Mouse (Mus musculus): ENCODE data around the gene Parva. TPM values are rescaled to one million over a fixed set of nuclear protein-coding genes. Genes with fewer than 3 reads are reported as not detected.

Gene Parva
- polyA plus RNA-seq, 1 experiment from 2014 or later = 80.0 TPM

DNA sequence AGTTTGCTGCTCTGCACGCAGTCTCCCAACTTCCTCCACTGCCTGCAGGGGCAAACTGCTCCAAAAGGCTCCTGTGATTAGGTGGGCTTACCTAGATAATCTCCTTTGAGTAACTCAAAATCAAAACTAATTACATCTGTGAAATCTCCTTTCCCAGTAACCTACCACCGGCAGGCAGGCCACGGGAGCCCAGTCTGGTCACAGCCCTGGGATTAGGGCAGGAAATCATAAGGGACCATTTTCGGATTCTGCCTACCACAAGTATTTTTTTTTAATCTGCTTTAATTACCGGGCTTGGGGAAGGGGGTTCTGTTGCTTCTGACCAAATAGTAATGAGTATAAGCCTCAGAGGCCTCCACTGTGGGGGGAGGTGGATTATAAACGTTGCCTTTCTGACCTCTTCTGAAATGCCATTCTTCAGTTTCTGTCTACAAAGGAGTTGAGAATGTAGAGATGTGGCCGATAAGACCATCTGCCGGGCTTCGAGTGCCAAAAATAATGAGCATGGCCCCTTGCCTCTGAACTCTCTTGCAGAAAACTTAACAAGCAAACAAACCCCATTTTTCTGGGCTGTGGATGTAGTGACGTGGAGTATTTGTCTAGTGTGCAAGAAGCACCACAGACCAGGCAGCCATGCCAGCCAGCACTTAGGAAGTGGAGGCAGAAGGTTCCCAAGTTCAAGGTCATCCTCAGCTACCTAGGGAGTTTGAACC, 83.2 kb downstream of the Parva start:
- no peaks in the 10 kb centered on the region for H3K9me3 ChIP-seq (ENCODE audit: control insufficient read depth, low read length)
- H3K4me2 ChIP-seq (ENCODE audit: low read depth, low read length) = no peak overlapping the region
- no peaks in the 10 kb centered on the region for H3K27me3 ChIP-seq (replicated peaks; ENCODE audit: control insufficient read depth, insufficient read depth, low read length)
- no peak overlapping the region for H3K9ac ChIP-seq (ENCODE audit: low read depth, low read length)
- 42% methylated on average over 10 of the region's 10 CpGs for WGBS
- no peaks in the 10 kb centered on the region for H3K36me3 ChIP-seq (ENCODE audit: control insufficient read depth, insufficient read depth, low read length)
- no peak for ATAC-seq
- H3K4me3 ChIP-seq (ENCODE audit: low read length) = no peak overlapping the region
- peaks cover 37% of the 10 kb centered on the region for H3K4me1 ChIP-seq (ENCODE audit: control insufficient read depth, insufficient read depth, low read length)
- H3K27ac ChIP-seq (ENCODE audit: low read length) = 0 out of 2 replicates have a peak overlapping the region, but pooled peaks have one; percentile 30

DNA sequence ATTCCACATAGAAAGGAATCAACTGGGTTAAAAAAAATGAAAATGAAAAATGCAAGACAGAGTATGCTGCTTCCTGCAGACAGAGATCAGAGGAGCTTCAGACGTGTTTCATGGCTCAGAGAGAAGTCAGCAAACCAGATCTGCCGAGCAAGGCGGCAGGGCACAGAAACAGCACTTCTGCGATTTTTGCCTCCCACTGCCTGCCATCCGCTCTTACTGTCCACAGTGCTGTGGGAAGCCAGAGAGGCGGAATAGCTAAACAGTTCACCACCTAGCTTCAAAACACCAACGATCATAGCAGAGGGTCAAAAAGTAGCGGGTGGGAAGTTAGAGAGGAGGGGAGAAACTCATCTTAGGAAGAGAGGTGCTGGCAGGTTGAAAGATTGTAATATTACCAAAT, 84.0 kb downstream of the Parva start:
- H3K9ac ChIP-seq (ENCODE audit: low read depth, low read length) = no peak overlapping the region
- no peak overlapping the region for H3K4me3 ChIP-seq (ENCODE audit: low read length)
- ATAC-seq = no peak
- 57% methylated on average over 8 of the region's 8 CpGs for WGBS
- no peaks in the 10 kb centered on the region for H3K36me3 ChIP-seq (ENCODE audit: control insufficient read depth, insufficient read depth, low read length)
- no peak overlapping the region for H3K4me2 ChIP-seq (ENCODE audit: low read depth, low read length)
- H3K27ac ChIP-seq (ENCODE audit: low read length) = peak overlapping the region; percentile 30; the same call in 1 of the 2 replicates
- H3K4me1 ChIP-seq (ENCODE audit: control insufficient read depth, insufficient read depth, low read length) = peaks cover 37% of the 10 kb centered on the region
- H3K27me3 ChIP-seq (replicated peaks; ENCODE audit: control insufficient read depth, insufficient read depth, low read length) = no peaks in the 10 kb centered on the region
- H3K9me3 ChIP-seq (ENCODE audit: control insufficient read depth, low read length) = no peaks in the 10 kb centered on the region

DNA sequence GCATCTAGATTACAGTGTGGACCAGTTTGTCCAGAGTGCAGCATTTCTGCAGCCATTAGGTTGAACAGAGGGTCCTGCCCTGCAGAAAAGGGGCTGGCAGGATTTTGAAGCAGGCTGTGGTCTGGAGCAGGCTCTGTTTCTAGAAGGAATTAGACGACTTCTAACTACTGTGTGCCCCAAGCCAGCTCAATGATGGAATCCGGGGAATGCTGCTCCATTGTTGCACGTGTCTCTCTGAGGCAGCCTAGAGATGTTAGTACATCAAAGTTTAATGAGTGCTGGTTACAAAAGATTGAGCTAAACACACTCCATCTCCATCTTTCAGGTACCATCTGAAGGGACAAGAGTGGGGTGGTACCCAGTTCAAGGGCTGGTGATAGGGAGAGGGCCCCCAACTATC, 85.0 kb downstream of the Parva start:
- Histone ChIP-seq H3K27ac (ENCODE audit: low read length) (no peak overlapping the region), H3K27me3 (replicated peaks; ENCODE audit: control insufficient read depth, insufficient read depth, low read length) (no peaks in the 10 kb centered on the region), H3K4me2 (ENCODE audit: low read depth, low read length) (no peak overlapping the region), H3K36me3 (ENCODE audit: control insufficient read depth, insufficient read depth, low read length) (no peaks in the 10 kb centered on the region), H3K4me3 (ENCODE audit: low read length) (no peak overlapping the region), H3K9me3 (ENCODE audit: control insufficient read depth, low read length) (no peaks in the 10 kb centered on the region), H3K4me1 (ENCODE audit: control insufficient read depth, insufficient read depth, low read length) (peaks cover 37% of the 10 kb centered on the region), H3K9ac (ENCODE audit: low read depth, low read length) (no peak overlapping the region)
- no peak for ATAC-seq
- 33% methylated on average over 3 of the region's 3 CpGs for WGBS

DNA sequence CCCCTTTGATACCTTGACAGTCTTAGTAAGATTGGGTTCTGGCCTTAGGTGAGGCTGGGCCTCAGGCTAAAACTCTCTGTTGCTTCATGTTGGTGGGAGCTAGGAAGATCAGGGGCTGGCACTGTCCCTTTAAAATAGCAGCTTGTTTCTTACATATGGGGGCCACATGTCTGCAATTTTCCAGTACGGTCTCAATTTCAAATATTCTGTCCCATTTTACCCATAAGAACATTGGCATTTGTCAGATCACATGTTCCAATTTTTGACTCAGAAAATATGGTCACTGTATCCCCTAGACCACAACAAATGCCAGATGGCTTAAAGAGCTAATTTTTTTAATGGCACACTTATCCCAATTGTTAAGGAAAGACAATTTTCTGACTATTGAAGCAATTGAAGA, 85.6 kb downstream of the Parva start:
- Histone ChIP-seq H3K9me3 (ENCODE audit: control insufficient read depth, low read length) (no peaks in the 10 kb centered on the region), H3K27ac (ENCODE audit: low read length) (no peak overlapping the region), H3K9ac (ENCODE audit: low read depth, low read length) (no peak overlapping the region), H3K4me2 (ENCODE audit: low read depth, low read length) (no peak overlapping the region), H3K36me3 (ENCODE audit: control insufficient read depth, insufficient read depth, low read length) (no peaks in the 10 kb centered on the region), H3K27me3 (replicated peaks; ENCODE audit: control insufficient read depth, insufficient read depth, low read length) (no peaks in the 10 kb centered on the region), H3K4me3 (ENCODE audit: low read length) (no peak overlapping the region), H3K4me1 (ENCODE audit: control insufficient read depth, insufficient read depth, low read length) (peaks cover 37% of the 10 kb centered on the region)
- 88% methylated on average over 1 of the region's 1 CpGs for WGBS
- ATAC-seq = no peak

DNA sequence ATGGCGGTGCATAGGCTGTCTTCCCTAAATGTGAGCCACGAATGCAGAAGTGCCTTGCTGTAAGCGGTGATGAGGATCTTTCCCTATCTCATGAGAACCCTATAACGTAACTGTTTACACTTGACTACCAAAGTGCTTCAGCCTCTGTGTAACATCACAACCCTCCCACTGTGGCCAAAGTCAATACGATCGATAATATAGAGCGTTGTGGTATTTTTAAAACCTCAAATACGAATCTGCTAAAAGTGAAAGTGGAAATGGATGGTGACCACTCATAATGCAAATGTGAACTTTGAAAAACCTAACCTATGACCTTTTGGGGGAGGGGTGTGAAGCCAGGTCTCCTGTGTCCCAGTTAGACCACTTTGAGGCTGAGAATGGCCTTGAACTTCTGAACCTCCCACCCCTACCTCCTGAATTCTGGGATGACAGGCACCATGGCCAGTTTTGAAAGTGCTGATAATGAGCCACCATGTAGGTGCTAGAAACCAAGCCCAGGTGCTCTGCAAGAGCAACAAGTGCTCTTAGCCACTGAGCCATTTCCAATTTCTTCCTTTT, 87.4 kb downstream of the Parva start:
- no peak overlapping the region for H3K27ac ChIP-seq (ENCODE audit: low read length)
- no peaks in the 10 kb centered on the region for H3K27me3 ChIP-seq (replicated peaks; ENCODE audit: control insufficient read depth, insufficient read depth, low read length)
- no peak overlapping the region for H3K4me2 ChIP-seq (ENCODE audit: low read depth, low read length)
- peaks cover 25% of the 10 kb centered on the region for H3K4me1 ChIP-seq (ENCODE audit: control insufficient read depth, insufficient read depth, low read length)
- no peak for ATAC-seq
- no peak overlapping the region for H3K4me3 ChIP-seq (ENCODE audit: low read length)
- H3K9me3 ChIP-seq (ENCODE audit: control insufficient read depth, low read length) = no peaks in the 10 kb centered on the region
- H3K36me3 ChIP-seq (ENCODE audit: control insufficient read depth, insufficient read depth, low read length) = no peaks in the 10 kb centered on the region
- 83% methylated on average over 8 of the region's 8 CpGs for WGBS
- no peak overlapping the region for H3K9ac ChIP-seq (ENCODE audit: low read depth, low read length)

DNA sequence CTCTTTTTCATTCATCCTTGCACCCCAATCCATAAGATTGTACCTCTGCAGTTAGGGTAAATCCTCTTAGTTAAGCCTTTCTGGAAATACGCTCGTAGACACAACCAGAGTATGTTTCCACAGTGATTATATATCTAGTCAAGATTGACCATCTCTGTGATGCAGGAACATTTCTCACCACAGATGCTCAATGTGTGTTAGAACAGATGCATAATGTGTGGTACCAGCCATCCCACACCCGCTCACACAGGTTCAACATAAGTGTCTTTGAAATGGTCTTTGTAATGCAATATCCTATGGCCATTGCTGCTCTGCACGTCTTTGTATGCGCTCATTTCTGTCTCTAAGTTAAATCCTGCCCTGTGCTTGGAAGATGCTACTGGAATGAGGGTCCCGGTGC, 98.2 kb downstream of the Parva start:
- Histone ChIP-seq H3K36me3 (ENCODE audit: control insufficient read depth, insufficient read depth, low read length) (no peaks in the 10 kb centered on the region), H3K4me1 (ENCODE audit: control insufficient read depth, insufficient read depth, low read length) (peaks cover 11% of the 10 kb centered on the region), H3K4me3 (ENCODE audit: low read length) (no peak overlapping the region), H3K27me3 (replicated peaks; ENCODE audit: control insufficient read depth, insufficient read depth, low read length) (no peaks in the 10 kb centered on the region), H3K9ac (ENCODE audit: low read depth, low read length) (no peak overlapping the region), H3K4me2 (ENCODE audit: low read depth, low read length) (no peak overlapping the region), H3K9me3 (ENCODE audit: control insufficient read depth, low read length) (no peaks in the 10 kb centered on the region), H3K27ac (ENCODE audit: low read length) (no peak overlapping the region)
- WGBS = 89% methylated on average over 6 of the region's 6 CpGs
- ATAC-seq = no peak

DNA sequence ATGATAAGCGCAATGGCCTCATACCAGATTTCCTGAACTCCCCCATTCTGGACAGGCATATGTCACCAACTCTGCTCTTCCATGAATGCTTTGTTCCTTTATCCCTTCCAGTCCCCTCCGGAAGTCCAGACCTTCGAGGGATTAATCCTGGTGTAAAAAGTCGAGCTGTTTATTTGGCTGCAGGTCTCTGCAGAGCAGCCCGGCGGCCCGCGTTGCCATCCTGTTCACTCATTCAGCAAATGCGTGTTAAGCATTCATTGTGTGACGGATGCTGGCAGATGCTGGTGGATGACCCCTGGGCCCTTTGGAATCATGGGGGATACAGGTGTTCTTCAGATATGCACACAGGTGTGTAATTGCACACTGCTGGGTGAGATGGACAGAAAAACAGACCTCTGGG, 98.9 kb downstream of the Parva start:
- Histone ChIP-seq H3K4me3 (ENCODE audit: low read length) (no peak overlapping the region), H3K9me3 (ENCODE audit: control insufficient read depth, low read length) (no peaks in the 10 kb centered on the region), H3K4me1 (ENCODE audit: control insufficient read depth, insufficient read depth, low read length) (peaks cover 11% of the 10 kb centered on the region), H3K9ac (ENCODE audit: low read depth, low read length) (no peak overlapping the region), H3K27me3 (replicated peaks; ENCODE audit: control insufficient read depth, insufficient read depth, low read length) (no peaks in the 10 kb centered on the region), H3K27ac (ENCODE audit: low read length) (no peak overlapping the region), H3K4me2 (ENCODE audit: low read depth, low read length) (no peak overlapping the region), H3K36me3 (ENCODE audit: control insufficient read depth, insufficient read depth, low read length) (no peaks in the 10 kb centered on the region)
- WGBS = 80% methylated on average over 10 of the region's 10 CpGs
- no peak for ATAC-seq

DNA sequence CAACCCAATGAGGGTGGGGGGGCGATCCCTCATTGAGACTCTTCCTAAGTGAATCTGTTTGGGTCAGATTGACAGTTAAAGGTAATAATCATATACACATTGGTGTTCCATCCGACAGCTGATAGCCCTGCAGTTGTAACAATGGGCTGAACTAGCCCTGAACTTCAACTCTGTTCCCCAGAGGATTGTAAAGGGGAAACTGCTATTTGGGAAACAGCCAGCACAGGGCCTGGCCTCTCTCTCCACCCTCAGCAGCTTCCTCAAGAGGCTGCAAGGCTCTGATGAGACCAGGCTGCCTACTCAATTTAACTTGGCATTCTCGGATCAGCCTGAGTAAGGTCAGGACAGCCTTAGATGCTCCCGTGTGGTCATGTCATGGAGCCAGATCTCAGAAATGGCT, 99.9 kb downstream of the Parva start:
- Histone ChIP-seq H3K27me3 (replicated peaks; ENCODE audit: control insufficient read depth, insufficient read depth, low read length) (no peaks in the 10 kb centered on the region), H3K9ac (ENCODE audit: low read depth, low read length) (no peak overlapping the region), H3K36me3 (ENCODE audit: control insufficient read depth, insufficient read depth, low read length) (no peaks in the 10 kb centered on the region), H3K9me3 (ENCODE audit: control insufficient read depth, low read length) (no peaks in the 10 kb centered on the region), H3K4me2 (ENCODE audit: low read depth, low read length) (no peak overlapping the region), H3K4me3 (ENCODE audit: low read length) (no peak overlapping the region), H3K4me1 (ENCODE audit: control insufficient read depth, insufficient read depth, low read length) (peaks cover 11% of the 10 kb centered on the region), H3K27ac (ENCODE audit: low read length) (no peak overlapping the region)
- 74% methylated on average over 4 of the region's 4 CpGs for WGBS
- no peak for ATAC-seq

DNA sequence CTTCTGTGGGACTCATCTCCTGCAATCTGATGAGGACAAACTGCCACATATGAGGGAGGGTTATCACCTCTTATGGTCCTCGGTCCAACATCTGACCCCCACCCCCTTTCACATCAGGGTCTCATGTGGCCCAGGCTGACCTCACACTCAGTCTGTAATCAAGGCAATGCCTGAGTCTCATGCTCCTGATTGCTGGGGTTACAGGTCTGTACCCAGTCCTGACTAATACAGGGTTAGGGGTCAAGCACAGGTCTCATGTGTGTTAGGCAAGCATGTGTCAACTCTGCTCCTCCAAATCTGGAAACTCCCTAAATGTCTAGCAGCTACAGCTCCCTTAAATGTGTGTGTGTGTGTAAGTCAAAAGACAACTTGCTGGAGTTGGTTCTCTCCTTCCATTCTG, 100.8 kb downstream of the Parva start:
- Histone ChIP-seq H3K36me3 (ENCODE audit: control insufficient read depth, insufficient read depth, low read length) (no peaks in the 10 kb centered on the region), H3K9ac (ENCODE audit: low read depth, low read length) (no peak overlapping the region), H3K27ac (ENCODE audit: low read length) (no peak overlapping the region), H3K9me3 (ENCODE audit: control insufficient read depth, low read length) (no peaks in the 10 kb centered on the region), H3K27me3 (replicated peaks; ENCODE audit: control insufficient read depth, insufficient read depth, low read length) (no peaks in the 10 kb centered on the region), H3K4me2 (ENCODE audit: low read depth, low read length) (no peak overlapping the region), H3K4me3 (ENCODE audit: low read length) (no peak overlapping the region), H3K4me1 (ENCODE audit: control insufficient read depth, insufficient read depth, low read length) (peaks cover 11% of the 10 kb centered on the region)
- no peak for ATAC-seq
- 91% methylated on average over 1 of the region's 1 CpGs for WGBS

Data from intestine, embryonic 16.5 days (tissue).